Mouse (Mus musculus): ENCODE results near the gene Ica1.

DNA sequence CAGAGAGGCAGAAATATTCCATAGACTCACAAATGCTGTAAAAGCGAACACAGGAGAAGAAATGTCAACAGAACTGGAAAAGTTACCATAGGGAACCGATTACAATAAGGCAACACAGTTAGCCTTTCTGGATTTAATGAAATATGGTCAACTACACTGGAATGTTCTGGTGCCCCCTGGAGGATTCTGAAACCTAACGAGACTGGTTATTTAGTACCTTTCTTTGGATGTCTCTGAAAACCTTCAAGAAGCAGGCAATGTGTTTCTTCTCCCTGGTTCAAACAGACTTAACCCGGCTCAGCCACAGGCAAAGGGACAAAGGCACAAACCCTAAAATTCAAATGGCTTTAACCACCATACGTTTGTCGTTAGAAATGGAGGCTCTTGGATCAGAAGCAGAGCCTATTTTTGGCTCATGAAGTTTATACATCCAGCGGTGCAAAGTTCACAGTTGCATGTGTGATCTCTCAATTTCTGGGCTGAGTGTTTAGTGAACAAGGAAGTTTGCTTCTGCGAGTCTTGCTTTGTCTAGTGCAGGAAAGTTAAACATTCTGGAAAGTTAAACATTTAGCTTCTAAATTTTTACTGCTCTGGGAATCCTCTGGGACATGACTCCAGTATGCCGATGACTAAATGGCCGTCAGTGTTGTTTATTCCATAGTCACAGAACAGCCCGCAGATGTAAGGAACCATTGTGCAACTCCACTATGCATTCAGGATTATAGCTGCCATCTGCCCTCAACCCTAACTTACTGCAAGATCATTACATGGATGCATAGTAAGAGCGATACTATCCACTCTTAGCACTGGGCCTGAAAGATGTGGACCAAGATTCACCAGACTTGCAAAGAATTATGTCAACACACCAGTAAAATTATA lies 83.4 kb downstream of the Ica1 start:
- no peak for TF ChIP-seq GATA1 (IDR thresholded peaks at IDR 0.05; ENCODE audit: borderline replicate concordance, low read length)
- no peak for TF ChIP-seq FLI1 (IDR thresholded peaks at IDR 0.05; ENCODE audit: low read length)
